Mouse (Mus musculus) lung, adult 18-20 months (tissue): ENCODE data around the gene Fbxw4.

Source experiments
- DNase-seq, 2 experiments: peaks; one replicate each; pipeline ENCODE4 v3.0.0; 2022; ENCODE audit warnings: mixed read lengths in 2 of 2

Fbxw4 gene

DNA sequence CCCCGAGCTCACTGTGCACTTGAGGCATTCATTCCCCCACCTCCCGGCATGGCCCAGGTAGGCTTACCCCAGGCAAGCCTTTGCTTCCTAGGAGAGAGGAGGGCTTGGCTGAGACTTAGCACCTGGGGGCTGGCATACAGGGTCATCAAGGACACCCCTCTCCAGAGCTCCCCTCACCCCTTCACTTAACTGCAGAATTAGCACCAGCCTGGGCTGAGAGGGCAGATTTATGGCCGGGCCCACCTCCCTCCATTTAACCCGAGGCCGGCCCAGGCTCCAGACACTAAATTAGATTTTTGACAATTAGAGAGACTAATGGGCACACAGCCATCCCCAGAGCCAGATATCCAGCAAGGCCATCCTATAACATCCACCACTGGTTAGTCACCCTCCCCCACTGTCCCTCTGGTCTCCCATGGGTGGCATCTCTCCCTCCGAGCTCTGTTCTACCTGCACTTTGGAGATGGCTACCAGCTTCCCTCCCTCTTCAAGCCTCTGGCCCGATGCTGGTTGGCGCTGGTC is 124.8 kb downstream of the Fbxw4 start:
- no peak for DNase-seq

DNA sequence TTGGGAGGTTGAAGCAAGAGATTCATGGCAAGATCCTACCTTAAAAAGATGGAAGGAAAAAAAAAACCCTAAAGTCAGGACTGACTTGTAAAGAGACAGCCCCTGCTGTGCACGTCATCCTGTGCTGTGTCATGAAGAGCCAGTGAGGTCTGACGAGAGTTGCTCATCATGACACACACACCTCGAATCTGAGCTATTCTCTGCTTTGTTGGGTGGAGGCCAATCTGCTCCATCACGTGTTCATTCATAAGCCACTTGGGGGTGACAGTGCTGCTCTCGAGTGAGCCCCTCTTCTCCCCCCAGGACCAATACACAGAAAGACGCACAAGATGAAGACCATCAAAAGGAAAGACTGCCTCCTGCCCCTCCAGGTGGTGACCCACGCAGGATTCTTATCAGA is 126.5 kb downstream of the Fbxw4 start:
- no peak for DNase-seq

DNA sequence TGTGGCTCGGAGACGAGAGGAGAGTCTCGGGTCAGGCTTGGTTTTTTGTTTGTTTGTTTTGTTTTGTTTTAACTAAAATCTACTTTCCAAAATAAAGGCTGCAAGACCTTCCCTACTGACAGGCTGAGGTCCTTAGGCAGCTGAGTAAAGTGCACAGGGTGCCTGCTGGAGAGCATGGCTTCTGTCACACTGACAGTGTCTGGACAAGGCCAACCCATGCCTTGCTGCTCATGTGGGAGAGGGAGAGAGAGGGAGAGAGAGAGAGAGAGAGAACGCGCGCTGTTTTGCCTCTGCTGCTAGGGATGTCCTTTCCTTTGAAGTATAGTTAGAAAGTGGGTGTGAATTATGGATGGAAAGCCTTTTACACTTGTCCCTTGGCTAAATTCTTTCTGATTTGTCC is 128.6 kb downstream of the Fbxw4 start:
- DNase-seq, result no peak

DNA sequence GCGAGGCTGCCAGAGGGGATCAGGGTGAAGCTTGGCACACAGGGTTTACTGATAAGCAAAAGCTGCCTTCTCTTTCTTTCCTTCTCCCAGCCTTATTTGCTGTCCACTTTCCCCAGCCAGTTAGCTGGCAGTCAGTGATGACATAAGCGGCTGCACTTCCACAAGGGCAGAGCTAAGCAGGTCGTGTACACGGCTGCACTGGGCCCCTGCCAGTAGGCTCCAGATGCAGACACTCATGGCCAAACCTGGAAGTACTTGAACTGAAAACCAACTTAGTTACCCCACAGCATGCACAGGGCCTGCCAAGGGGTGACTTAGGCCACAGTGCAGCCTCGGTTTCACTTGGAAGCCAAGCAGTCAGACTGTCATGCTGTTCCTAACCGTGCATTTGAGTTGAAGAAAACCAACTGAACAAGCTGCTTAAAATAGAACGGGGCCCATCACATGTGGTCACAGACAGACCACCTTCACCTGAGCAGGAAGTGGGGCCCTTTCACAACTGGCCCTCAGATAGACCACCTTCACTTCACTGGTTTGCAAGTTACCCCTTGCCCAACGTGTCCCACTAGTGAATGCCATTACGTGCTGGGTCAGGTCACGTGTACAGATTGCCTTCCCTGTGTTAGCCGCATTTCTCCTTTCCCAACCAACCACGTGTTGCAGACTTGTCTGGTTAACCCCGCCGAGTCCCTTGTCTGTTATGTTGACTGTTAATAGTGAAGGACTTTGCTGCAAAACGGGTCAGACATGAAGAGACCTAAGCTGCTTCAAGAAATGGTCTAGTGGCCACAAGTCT is 129.7 kb downstream of the Fbxw4 start:
- DNase-seq, result peak; percentile 73 to 83

DNA sequence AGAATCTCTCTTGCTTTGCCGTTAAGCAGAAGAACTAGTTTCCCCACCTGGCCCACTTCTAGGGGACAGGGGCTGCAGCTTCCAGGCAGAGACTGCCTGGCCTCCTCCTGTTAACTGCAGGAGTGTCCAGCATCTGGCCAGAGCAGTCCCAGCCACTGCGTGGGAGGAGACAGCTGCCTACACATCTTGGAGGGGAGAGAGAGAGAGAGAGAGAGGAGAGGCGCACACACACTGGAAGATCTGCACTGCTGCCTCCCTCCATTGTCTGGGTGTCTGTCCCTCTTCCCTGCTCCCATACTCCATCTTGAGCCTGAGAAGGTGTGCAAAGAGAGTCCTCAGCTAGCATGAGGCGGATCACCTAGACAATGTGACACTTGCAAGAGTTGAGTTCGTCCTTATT is 130.8 kb downstream of the Fbxw4 start:
- no peak for DNase-seq
